Mouse (Mus musculus): Measurements from ENCODE around the gene Il1rn. TPM values are rescaled to one million over a fixed set of nuclear protein-coding genes. Genes with fewer than 3 reads are reported as not detected.

The Il1rn gene
- polyA plus RNA-seq, 1 experiment from 2014 or later, result 0.09 TPM

GRCm38 (mm10) chr2:24387361-24388283, 51.0 kb downstream of the Il1rn start:
- Histone ChIP-seq H3K27me3 (ENCODE audit: insufficient read depth, low read length) (no peaks in the 10 kb centered on the region), H3K4me3 (ENCODE audit: low read depth, low read length) (no peak overlapping the region), H3K27ac (ENCODE audit: low read depth) (no peak overlapping the region), H3K9ac (no peak overlapping the region), H3K4me1 (ENCODE audit: insufficient read depth) (no peaks in the 10 kb centered on the region), H3K9me3 (ENCODE audit: low read depth, low read length) (no peaks in the 10 kb centered on the region), H3K36me3 (ENCODE audit: insufficient read depth) (no peaks in the 10 kb centered on the region), H3K4me2 (no peak overlapping the region)
- ATAC-seq (ENCODE audit: insufficient read depth) (no peak), DNase-seq (no peak)
- WGBS, result 81% methylated on average over 4 of the region's 4 CpGs
- TF ChIP-seq CTCF (IDR thresholded peaks at IDR 0.05; ENCODE audit: low read depth), result no peak

DNA sequence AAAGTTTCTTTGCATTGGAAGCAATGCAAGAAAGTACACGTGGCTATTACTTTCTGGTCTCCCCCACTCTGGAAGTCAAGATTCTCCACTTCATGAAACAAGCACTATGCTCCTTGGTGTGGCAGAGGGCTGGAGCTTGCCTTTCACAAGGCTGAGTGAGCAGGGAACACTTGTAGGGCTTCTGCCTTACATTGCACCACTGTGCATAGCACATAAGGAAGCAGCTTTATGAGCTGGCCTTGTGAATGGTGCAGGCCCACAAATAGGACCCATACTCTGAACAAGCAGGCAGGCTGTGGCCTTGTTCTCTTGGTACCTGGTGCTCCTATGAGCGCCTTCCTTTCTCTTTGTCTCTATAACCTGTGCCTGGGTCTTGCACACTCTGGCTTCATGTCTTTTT, 56.6 kb downstream of the Il1rn start:
- Histone ChIP-seq H3K9ac (no peak overlapping the region), H3K27me3 (ENCODE audit: insufficient read depth, low read length) (no peaks in the 10 kb centered on the region), H3K36me3 (ENCODE audit: insufficient read depth) (no peaks in the 10 kb centered on the region), H3K27ac (ENCODE audit: low read depth) (no peak overlapping the region), H3K4me2 (no peak overlapping the region), H3K4me3 (ENCODE audit: low read depth, low read length) (no peak overlapping the region), H3K9me3 (ENCODE audit: low read depth, low read length) (no peaks in the 10 kb centered on the region), H3K4me1 (ENCODE audit: insufficient read depth) (no peaks in the 10 kb centered on the region)
- ATAC-seq (ENCODE audit: insufficient read depth), result no peak
- no peak for TF ChIP-seq CTCF (IDR thresholded peaks at IDR 0.05; ENCODE audit: low read depth)
- WGBS, result 75% methylated on average over 2 of the region's 2 CpGs
- no peak for DNase-seq

GRCm38 (mm10) chr2:24397115-24397514, 60.5 kb downstream of the Il1rn start:
- Histone ChIP-seq H3K9me3 (ENCODE audit: low read depth, low read length) (no peaks in the 10 kb centered on the region), H3K4me2 (no peak overlapping the region), H3K4me3 (ENCODE audit: low read depth, low read length) (no peak overlapping the region), H3K36me3 (ENCODE audit: insufficient read depth) (no peaks in the 10 kb centered on the region), H3K4me1 (ENCODE audit: insufficient read depth) (no peaks in the 10 kb centered on the region), H3K27ac (ENCODE audit: low read depth) (no peak overlapping the region), H3K9ac (no peak overlapping the region), H3K27me3 (ENCODE audit: insufficient read depth, low read length) (no peaks in the 10 kb centered on the region)
- WGBS, result 12% methylated on average over 2 of the region's 2 CpGs
- ATAC-seq (ENCODE audit: insufficient read depth) (no peak), DNase-seq (peak; percentile 11)
- TF ChIP-seq CTCF (IDR thresholded peaks at IDR 0.05; ENCODE audit: low read depth), result peak; percentile 20

GRCm38 (mm10) chr2:24400711-24401110, 64.1 kb downstream of the Il1rn start:
- TF ChIP-seq CTCF (IDR thresholded peaks at IDR 0.05; ENCODE audit: low read depth), result no peak
- H3K36me3 ChIP-seq (ENCODE audit: insufficient read depth), result no peaks in the 10 kb centered on the region
- no peaks in the 10 kb centered on the region for H3K4me1 ChIP-seq (ENCODE audit: insufficient read depth)
- H3K4me3 ChIP-seq (ENCODE audit: low read depth, low read length), result no peak overlapping the region
- H3K27ac ChIP-seq (ENCODE audit: low read depth), result no peak overlapping the region
- 80% methylated on average over 3 of the region's 3 CpGs for WGBS
- ATAC-seq (ENCODE audit: insufficient read depth) (no peak), DNase-seq (no peak)
- H3K27me3 ChIP-seq (ENCODE audit: insufficient read depth, low read length), result no peaks in the 10 kb centered on the region
- no peak overlapping the region for H3K4me2 ChIP-seq
- no peaks in the 10 kb centered on the region for H3K9me3 ChIP-seq (ENCODE audit: low read depth, low read length)
- no peak overlapping the region for H3K9ac ChIP-seq

Other genes with a start within 250 kb of the Il1rn start
- gene Tbpl2, start 240.3 kb upstream of the Il1rn start, polyA plus RNA-seq (2014; fragmentation: Nextera tagmentation; extraction: Ambion mirVana), result not detected in 2 replicates
- not detected in 2 replicates for gene Il1f8, start 183.7 kb upstream of the Il1rn start, polyA plus RNA-seq (2014; fragmentation: Nextera tagmentation; extraction: Ambion mirVana)
- gene Il1f9, start 150.4 kb upstream of the Il1rn start, polyA plus RNA-seq (2014; fragmentation: Nextera tagmentation; extraction: Ambion mirVana), result not detected in 2 replicates
- gene Il1f6, start 121.4 kb upstream of the Il1rn start, polyA plus RNA-seq (2014; fragmentation: Nextera tagmentation; extraction: Ambion mirVana), result not detected in 2 replicates
- not detected in 2 replicates for gene Il1f5, start 59.9 kb upstream of the Il1rn start, polyA plus RNA-seq (2014; fragmentation: Nextera tagmentation; extraction: Ambion mirVana)
- gene Il1f10, start 45.7 kb upstream of the Il1rn start, polyA plus RNA-seq (2014; fragmentation: Nextera tagmentation; extraction: Ambion mirVana), result not detected in 2 replicates
- 0.79 and 1.8 TPM in 2 replicates for gene Psd4, start 30.7 kb downstream of the Il1rn start, polyA plus RNA-seq (2014; fragmentation: Nextera tagmentation; extraction: Ambion mirVana)
- not detected in 2 replicates for gene Pax8, start 138.7 kb downstream of the Il1rn start, polyA plus RNA-seq (2014; fragmentation: Nextera tagmentation; extraction: Ambion mirVana)

All from lung, embryonic 14.5 days (tissue).